Mouse (Mus musculus) forebrain, postnatal 0 days (tissue): ENCODE measurements at regions not wholly inside any gene's neighbourhood (a gene's known extent, or its start where the extent isn't known, plus 50 kb on each side); places are given as distances from the start of the nearest gene placed in this dataset.
"Not testable (repeated sequence)": the region's sequence is repeated elsewhere in the genome, so short reads cannot be mapped to it uniquely, and the experiment has no call there.

Experiments used
- ATAC-seq: fragments of 200-750 bp; cut with Nextera tagmentation; 2 replicates; pipeline ENCODE4 v1.8.0; 2017; ENCODE audit warnings: mild to moderate bottlenecking, moderate library complexity
- DNase-seq: peaks from one replicate; pipeline ENCODE4 v3.0.0-alpha.2; 2015
- H3K27ac ChIP-seq: fragments of 300-500 bp; sonication (generic); 2 replicates; pipeline ENCODE4 v1.5.1; 2014; ENCODE audit warnings: low read depth, mild to moderate bottlenecking, antibody characterized with exemption, low read length, moderate library complexity, mixed read lengths
- H3K27me3 ChIP-seq: fragments of 300-500 bp; sonication (generic); 2 replicates; pipeline ENCODE4 v1.6.1; 2014; ENCODE audit warnings: mild to moderate bottlenecking, low read length, mixed read lengths; ENCODE audit not compliant: insufficient read depth
- H3K36me3 ChIP-seq: fragments of 300-500 bp; sonication (generic); 2 replicates; pipeline ENCODE4 v1.6.1; 2014; ENCODE audit warnings: mild to moderate bottlenecking, moderate library complexity; ENCODE audit not compliant: insufficient read depth
- H3K4me1 ChIP-seq: fragments of 300-500 bp; sonication (generic); 2 replicates; pipeline ENCODE4 v1.6.1; 2014; ENCODE audit warnings: antibody characterized with exemption; ENCODE audit not compliant: insufficient read depth
- H3K4me2 ChIP-seq: fragments of 300-500 bp; sonication (generic); 2 replicates; pipeline ENCODE4 v1.6.1; 2014; ENCODE audit warnings: low read depth, mild to moderate bottlenecking, moderate library complexity
- H3K4me3 ChIP-seq: fragments of 300-500 bp; sonication (generic); 2 replicates; pipeline ENCODE4 v1.5.1; 2014; ENCODE audit warnings: low read depth, low read length, mixed read lengths
- H3K9ac ChIP-seq: fragments of 300-500 bp; sonication (generic); 2 replicates; pipeline ENCODE4 v1.6.1; 2014; ENCODE audit warnings: mild to moderate bottlenecking
- H3K9me3 ChIP-seq: fragments of 300-500 bp; sonication (generic); 2 replicates; pipeline ENCODE4 v1.6.1; 2016; ENCODE audit warnings: low read length
- CTCF ChIP-seq: sonication (generic); IDR thresholded peaks from 2 replicates; pipeline ENCODE4 v1.5.1; 2016; ENCODE audit warnings: antibody characterized with exemption, control low read depth, low read depth
- WGBS: fragments of 180-500 bp; shearing (Covaris S2); extraction: QIAGEN DNeasy Blood & Tissue Kit; methylation state at CpG from one replicate; pipeline ENCODE4 v1.1.7; 2014; 5-methylcytosine and 5-hydroxymethylcytosine counted together

- no peaks in the 10 kb centered on the region for H3K4me1 ChIP-seq
- H3K4me2 ChIP-seq, result no peak overlapping the region
- H3K27ac ChIP-seq, result no peak overlapping the region
- no peaks in the 10 kb centered on the region for H3K36me3 ChIP-seq
- no peak for ATAC-seq
- no peaks in the 10 kb centered on the region for H3K27me3 ChIP-seq
- H3K9ac ChIP-seq, result no peak overlapping the region
- no peak for DNase-seq
- H3K9me3 ChIP-seq, result no peaks in the 10 kb centered on the region
- H3K4me3 ChIP-seq, result no peak overlapping the region
- WGBS, result 93% methylated on average over 2 of the region's 2 CpGs
- TF ChIP-seq CTCF, result no peak
Measured at GRCm38 (mm10) chr17:82674593-82674992, 540.5 kb upstream of the Pkdcc start.

- ATAC-seq, H3K4me1 ChIP-seq, H3K36me3 ChIP-seq, DNase-seq, H3K4me2 ChIP-seq, H3K4me3 ChIP-seq, H3K27ac ChIP-seq, H3K9ac ChIP-seq, H3K9me3 ChIP-seq, H3K27me3 ChIP-seq: not testable (repeated sequence)
- WGBS, result 50% methylated on average over 1 of the region's 1 CpGs
Measured at GRCm38 (mm10) chr17:82666557-82666956, 548.5 kb upstream of the Pkdcc start.

GRCm38 (mm10) chr17:82664352-82664751 is 550.7 kb upstream of the Pkdcc start:
- Histone ChIP-seq H3K36me3 (no peaks in the 10 kb centered on the region), H3K27me3 (no peaks in the 10 kb centered on the region), H3K27ac (no peak overlapping the region), H3K4me2 (no peak overlapping the region), H3K4me1 (no peaks in the 10 kb centered on the region), H3K9ac (no peak overlapping the region), H3K9me3 (no peaks in the 10 kb centered on the region), H3K4me3 (no peak overlapping the region)
- WGBS, result 90% methylated on average over 6 of the region's 6 CpGs
- ATAC-seq, result no peak
- no peak for DNase-seq
- TF ChIP-seq CTCF, result no peak

DNA sequence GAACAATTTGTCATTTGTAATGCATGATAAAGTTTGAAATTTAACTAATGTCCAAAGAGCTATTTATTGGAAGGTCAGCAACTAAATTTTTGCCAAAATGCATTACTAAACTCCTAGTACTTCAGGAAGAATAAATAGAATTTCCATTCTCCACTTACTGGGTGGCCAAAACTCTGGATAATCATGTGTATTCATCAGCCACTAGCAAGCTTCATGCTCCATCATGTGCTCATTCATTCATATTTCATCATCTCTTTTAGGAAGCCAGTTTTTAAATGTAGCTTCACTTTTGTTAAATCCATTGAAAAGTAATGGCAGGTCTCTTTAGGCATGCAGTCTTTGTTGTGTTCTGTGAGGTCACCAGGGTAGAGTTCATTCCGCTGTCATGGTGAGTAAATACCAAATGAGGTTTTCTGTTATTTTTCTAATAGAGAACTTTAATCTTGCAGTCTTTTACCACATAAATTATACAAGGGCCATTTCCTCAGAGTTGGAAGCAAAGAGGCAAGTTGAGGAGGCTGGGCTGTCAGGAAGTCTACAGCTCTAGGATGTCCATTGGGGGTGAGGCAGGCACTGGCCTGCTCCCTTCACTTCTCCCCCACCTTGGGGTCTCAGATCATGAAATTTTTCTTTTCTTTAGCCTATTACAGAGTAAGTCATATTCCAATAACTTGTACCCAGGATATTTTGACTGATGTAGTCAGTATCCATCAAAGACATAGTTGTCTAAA is 578.5 kb upstream of the Pkdcc start:
- no peak overlapping the region for H3K4me3 ChIP-seq
- 83% methylated on average over 1 of the region's 1 CpGs for WGBS
- H3K27ac ChIP-seq, result no peak overlapping the region
- no peaks in the 10 kb centered on the region for H3K9me3 ChIP-seq
- H3K4me1 ChIP-seq, result no peaks in the 10 kb centered on the region
- no peaks in the 10 kb centered on the region for H3K27me3 ChIP-seq
- no peak for TF ChIP-seq CTCF
- no peaks in the 10 kb centered on the region for H3K36me3 ChIP-seq
- H3K4me2 ChIP-seq, result no peak overlapping the region
- ATAC-seq, result no peak
- no peak overlapping the region for H3K9ac ChIP-seq
- no peak for DNase-seq

DNA sequence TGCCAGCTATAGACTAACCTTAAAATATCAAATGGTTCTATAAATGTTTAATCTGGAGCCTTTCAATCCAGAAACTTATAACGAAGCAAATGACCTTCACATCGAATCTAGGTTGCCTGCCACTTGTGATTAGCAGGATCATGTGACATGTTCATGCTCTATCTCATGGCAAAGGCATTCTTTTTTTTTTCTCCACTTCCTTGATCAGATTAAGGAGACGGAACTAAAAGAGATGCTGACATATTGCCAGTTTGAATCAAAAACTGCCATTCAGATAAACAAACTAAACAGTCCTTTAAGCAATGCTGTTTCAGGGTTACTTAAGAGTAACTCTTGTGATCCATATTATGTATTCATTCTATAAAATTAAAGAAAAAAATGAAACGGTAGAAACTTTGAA is 579.2 kb upstream of the Pkdcc start:
- Histone ChIP-seq H3K4me2 (no peak overlapping the region), H3K4me1 (no peaks in the 10 kb centered on the region), H3K36me3 (no peaks in the 10 kb centered on the region), H3K27me3 (no peaks in the 10 kb centered on the region), H3K9ac (no peak overlapping the region), H3K27ac (no peak overlapping the region), H3K4me3 (no peak overlapping the region), H3K9me3 (no peaks in the 10 kb centered on the region)
- ATAC-seq, result no peak
- TF ChIP-seq CTCF, result no peak
- 52% methylated on average over 4 of the region's 4 CpGs for WGBS
- DNase-seq, result no peak

GRCm38 (mm10) chr17:82606642-82607175 is 608.4 kb upstream of the Pkdcc start:
- no peak overlapping the region for H3K4me3 ChIP-seq
- DNase-seq, result no peak
- H3K36me3 ChIP-seq, result no peaks in the 10 kb centered on the region
- no peak for TF ChIP-seq CTCF
- H3K9ac ChIP-seq, result no peak overlapping the region
- no peaks in the 10 kb centered on the region for H3K27me3 ChIP-seq
- no peak for ATAC-seq
- WGBS, result 57% methylated on average over 3 of the region's 3 CpGs
- H3K4me2 ChIP-seq, result no peak overlapping the region
- H3K27ac ChIP-seq, result no peak overlapping the region
- H3K9me3 ChIP-seq, result no peaks in the 10 kb centered on the region
- H3K4me1 ChIP-seq, result no peaks in the 10 kb centered on the region

DNA sequence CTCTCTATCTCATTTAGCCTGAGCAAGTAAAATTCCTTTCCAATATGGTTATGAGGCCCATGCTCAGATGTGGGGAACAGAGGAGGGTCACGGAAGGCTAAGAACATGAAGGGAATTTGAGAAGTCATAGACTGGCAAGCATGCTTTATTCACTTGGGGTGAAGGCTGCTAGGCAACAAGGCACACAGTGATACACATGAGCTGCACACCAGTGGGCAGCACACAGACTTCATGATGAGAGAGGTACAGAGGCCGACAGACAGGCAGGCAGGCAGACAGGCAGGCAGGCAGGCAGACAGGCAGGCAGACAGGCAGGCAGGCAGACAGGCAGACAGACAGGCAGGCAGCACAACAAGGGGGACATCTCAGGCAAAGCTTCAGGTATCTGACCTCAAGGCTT is 631.3 kb upstream of the Pkdcc start:
- H3K27me3 ChIP-seq, result no peaks in the 10 kb centered on the region
- no peak for TF ChIP-seq CTCF
- H3K4me1 ChIP-seq, result no peaks in the 10 kb centered on the region
- ATAC-seq (no peak), DNase-seq (no peak)
- H3K9me3 ChIP-seq, result no peaks in the 10 kb centered on the region
- no peak overlapping the region for H3K27ac ChIP-seq
- H3K4me3 ChIP-seq, result no peak overlapping the region
- H3K36me3 ChIP-seq, result no peaks in the 10 kb centered on the region
- no peak overlapping the region for H3K9ac ChIP-seq
- H3K4me2 ChIP-seq, result no peak overlapping the region
- WGBS, result 45% methylated on average over 2 of the region's 2 CpGs
